Comparison of ENCODE assay signal across 17 mouse cellular contexts in genomic region chr1:111699030-111699732, GRCm38 (mm10).
A peak's percentile ranks its signal among the peaks of the same experiment; 100 is the strongest.
DNase-seq lines count a peak whose midpoint lies in the region; ATAC-seq lines count a peak whose summit lies in the region.
"Had no signal": no experiment of that assay in that cellular context is flagged by ENCODE, and none has a peak within 500 bp of the region (broad histone marks: within the 10 kb centered on the region; RNA-seq: fewer than 3 reads in every experiment).

No protein-coding gene starts in this region.

- H3K4me2 ChIP-seq in hindbrain, embryonic 14.5 days (replicated peaks) = no peak overlapping the region
- no peak overlapping the region for H3K4me2 ChIP-seq in hindbrain, embryonic 13.5 days
- no peak overlapping the region for H3K4me2 ChIP-seq in liver, embryonic 12.5 days
- H3K4me2 ChIP-seq: embryonic facial prominence, embryonic 13.5 days; heart, embryonic 11.5 days; liver, embryonic 11.5 days; lung, embryonic 15.5 days had no signal

- no peak for DNase-seq in hindbrain, embryonic 14.5 days (ENCODE audit: low spot score)
- peak; percentile 7 for DNase-seq in R1 (ENCODE audit: low read depth, low spot score)
- peak; percentile 32 for DNase-seq in embryo, embryonic 11 days
- DNase-seq in hindlimb bud, embryonic 11.5 days (ENCODE audit: extremely low spot score, low read depth, low spot score) = peak; percentile 53
- no peak for DNase-seq in cerebellum, adult 11-12 months
- DNase-seq in testis, postnatal 14 days (ENCODE audit: low spot score) = no peak
- DNase-seq: adrenal gland, adult 2 months; cerebellum, adult 9-10 months; gastrocnemius, postnatal 25 days had no signal

- H3K9me3 ChIP-seq in hindbrain, embryonic 14.5 days (ENCODE audit: control insufficient read depth, low read length) = 0 out of 2 replicates have a peak, but pooled peaks cover 4% of the 10 kb centered on the region
- H3K9me3 ChIP-seq in hindbrain, embryonic 13.5 days = no peaks in the 10 kb centered on the region
- H3K9me3 ChIP-seq in liver, embryonic 12.5 days (replicated peaks) = no peaks in the 10 kb centered on the region
- H3K9me3 ChIP-seq: embryonic facial prominence, embryonic 13.5 days; lung, embryonic 15.5 days had no signal

- no peak overlapping the region for H3K27ac ChIP-seq in hindbrain, embryonic 14.5 days
- no peak overlapping the region for H3K27ac ChIP-seq in hindbrain, embryonic 13.5 days
- H3K27ac ChIP-seq in liver, embryonic 12.5 days = no peak overlapping the region
- H3K27ac ChIP-seq: embryonic facial prominence, embryonic 13.5 days; kidney, postnatal 0 days; lung, embryonic 15.5 days had no signal

- H3K4me1 ChIP-seq in hindbrain, embryonic 14.5 days (replicated peaks; ENCODE audit: control insufficient read depth, insufficient read depth, low read length) = peaks cover 5% of the 10 kb centered on the region; the same call in 1 of the 2 replicates
- no peaks in the 10 kb centered on the region; the same call in 1 of the 2 replicates for H3K4me1 ChIP-seq in hindbrain, embryonic 13.5 days (replicated peaks)
- H3K4me1 ChIP-seq in liver, embryonic 12.5 days = no peaks in the 10 kb centered on the region
- H3K4me1 ChIP-seq: embryonic facial prominence, embryonic 13.5 days; lung, embryonic 15.5 days had no signal

- peak; percentile 14; the same call in 1 of the 2 replicates for ATAC-seq in hindbrain, embryonic 14.5 days (ENCODE audit: low FRiP score)
- ATAC-seq in hindbrain, embryonic 13.5 days (ENCODE audit: low FRiP score) = no peak
- no peak for ATAC-seq in liver, embryonic 12.5 days
- ATAC-seq: intestine, embryonic 16.5 days had no signal

- H3K27me3 ChIP-seq in hindbrain, embryonic 14.5 days (ENCODE audit: control insufficient read depth, insufficient read depth, low read length) = no peaks in the 10 kb centered on the region
- H3K27me3 ChIP-seq in hindbrain, embryonic 13.5 days = no peaks in the 10 kb centered on the region
- no peaks in the 10 kb centered on the region for H3K27me3 ChIP-seq in liver, embryonic 12.5 days (replicated peaks)
- H3K27me3 ChIP-seq: embryonic facial prominence, embryonic 13.5 days; lung, embryonic 15.5 days had no signal

- no peaks in the 10 kb centered on the region for H3K36me3 ChIP-seq in hindbrain, embryonic 14.5 days (replicated peaks; ENCODE audit: control insufficient read depth, insufficient read depth)
- no peaks in the 10 kb centered on the region for H3K36me3 ChIP-seq in hindbrain, embryonic 13.5 days
- H3K36me3 ChIP-seq in liver, embryonic 12.5 days = no peaks in the 10 kb centered on the region
- H3K36me3 ChIP-seq: embryonic facial prominence, embryonic 13.5 days; lung, embryonic 15.5 days had no signal

- no peak overlapping the region for H3K9ac ChIP-seq in hindbrain, embryonic 14.5 days
- H3K9ac ChIP-seq in hindbrain, embryonic 13.5 days = no peak overlapping the region
- no peak overlapping the region for H3K9ac ChIP-seq in liver, embryonic 12.5 days
- H3K9ac ChIP-seq: embryonic facial prominence, embryonic 13.5 days; lung, embryonic 15.5 days had no signal

- no peak overlapping the region for H3K4me3 ChIP-seq in hindbrain, embryonic 14.5 days (replicated peaks; ENCODE audit: low read length)
- no peak overlapping the region for H3K4me3 ChIP-seq in hindbrain, embryonic 13.5 days
- no peak overlapping the region for H3K4me3 ChIP-seq in liver, embryonic 12.5 days
- H3K4me3 ChIP-seq: embryonic facial prominence, embryonic 13.5 days; lung, embryonic 15.5 days had no signal

Comparison
In these comparisons a context has a peak if more than half of its experiments do, and no peak if none do; other contexts are left out.
1. DNase-seq: peak in R1 (single experiment), embryo, embryonic 11 days (single experiment) and hindlimb bud, embryonic 11.5 days (single experiment); none in hindbrain, embryonic 14.5 days (single experiment), cerebellum, adult 11-12 months (single experiment) and testis, postnatal 14 days (single experiment).